Mouse (Mus musculus): ENCODE results near the gene Gm38392. TPM values are rescaled to one million over a fixed set of nuclear protein-coding genes. Genes with fewer than 3 reads are reported as not detected.

Gm38392 gene
- polyA plus RNA-seq, 1 experiment from 2014 or later = not detected

GRCm38 (mm10) chr3:88203456-88203855 lies 83.6 kb downstream of the Gm38392 start:
- H3K9me3 ChIP-seq (replicated peaks; ENCODE audit: control insufficient read depth, low read length) = no peaks in the 10 kb centered on the region
- DNase-seq (ENCODE audit: low spot score) (no peak), ATAC-seq (replicated peaks; ENCODE audit: insufficient number of reproducible peaks, low FRiP score, low TSS enrichment, low read depth) (no peak)
- H3K27me3 ChIP-seq (ENCODE audit: control insufficient read depth, insufficient read depth, low read length) = peaks cover 87% of the 10 kb centered on the region
- H3K4me2 ChIP-seq (ENCODE audit: low read depth, low read length) = no peak overlapping the region
- no peaks in the 10 kb centered on the region for H3K36me3 ChIP-seq (replicated peaks; ENCODE audit: control insufficient read depth, insufficient read depth, low read depth, low read length)
- H3K4me3 ChIP-seq (ENCODE audit: low read depth, low read length) = no peak overlapping the region
- H3K4me1 ChIP-seq (ENCODE audit: control insufficient read depth, insufficient read depth, low read length) = no peaks in the 10 kb centered on the region; the same call in 1 of the 2 replicates
- WGBS = 9% methylated on average over 5 of the region's 5 CpGs
- no peak overlapping the region for H3K9ac ChIP-seq (replicated peaks; ENCODE audit: low read length)
- H3K27ac ChIP-seq (replicated peaks; ENCODE audit: low read depth, low read length) = no peak overlapping the region

GRCm38 (mm10) chr3:88202986-88203385 lies 84.0 kb downstream of the Gm38392 start:
- no peak overlapping the region for H3K4me3 ChIP-seq (ENCODE audit: low read depth, low read length)
- ATAC-seq (replicated peaks; ENCODE audit: insufficient number of reproducible peaks, low FRiP score, low TSS enrichment, low read depth) (no peak), DNase-seq (ENCODE audit: low spot score) (no peak)
- no peaks in the 10 kb centered on the region for H3K9me3 ChIP-seq (replicated peaks; ENCODE audit: control insufficient read depth, low read length)
- no peaks in the 10 kb centered on the region; the same call in 1 of the 2 replicates for H3K4me1 ChIP-seq (ENCODE audit: control insufficient read depth, insufficient read depth, low read length)
- no peak overlapping the region for H3K4me2 ChIP-seq (ENCODE audit: low read depth, low read length)
- 1% methylated on average over 6 of the region's 6 CpGs for WGBS
- no peak overlapping the region for H3K9ac ChIP-seq (replicated peaks; ENCODE audit: low read length)
- no peak overlapping the region for H3K27ac ChIP-seq (replicated peaks; ENCODE audit: low read depth, low read length)
- peaks cover 87% of the 10 kb centered on the region for H3K27me3 ChIP-seq (ENCODE audit: control insufficient read depth, insufficient read depth, low read length)
- H3K36me3 ChIP-seq (replicated peaks; ENCODE audit: control insufficient read depth, insufficient read depth, low read depth, low read length) = no peaks in the 10 kb centered on the region

GRCm38 (mm10) chr3:88201640-88202039 lies 85.4 kb downstream of the Gm38392 start:
- H3K4me2 ChIP-seq (ENCODE audit: low read depth, low read length) = no peak overlapping the region
- no peaks in the 10 kb centered on the region for H3K9me3 ChIP-seq (replicated peaks; ENCODE audit: control insufficient read depth, low read length)

GRCm38 (mm10) chr3:88200972-88201330 lies 86.1 kb downstream of the Gm38392 start:
- no peak for DNase-seq (ENCODE audit: low spot score)

More at GRCm38 (mm10) chr3:88201640-88202039, 85.4 kb downstream of the Gm38392 start:
- H3K27me3 ChIP-seq (ENCODE audit: control insufficient read depth, insufficient read depth, low read length) = peaks cover 90% of the 10 kb centered on the region
- H3K9ac ChIP-seq (replicated peaks; ENCODE audit: low read length) = no peak overlapping the region
- no peaks in the 10 kb centered on the region for H3K36me3 ChIP-seq (replicated peaks; ENCODE audit: control insufficient read depth, insufficient read depth, low read depth, low read length)
- no peak overlapping the region for H3K27ac ChIP-seq (replicated peaks; ENCODE audit: low read depth, low read length)
- no peak for ATAC-seq (replicated peaks; ENCODE audit: insufficient number of reproducible peaks, low FRiP score, low TSS enrichment, low read depth)
- no peak for DNase-seq (ENCODE audit: low spot score)
- 10% methylated on average over 5 of the region's 5 CpGs for WGBS
- no peak overlapping the region for H3K4me3 ChIP-seq (ENCODE audit: low read depth, low read length)
- H3K4me1 ChIP-seq (ENCODE audit: control insufficient read depth, insufficient read depth, low read length) = no peaks in the 10 kb centered on the region; the same call in 1 of the 2 replicates

GRCm38 (mm10) chr3:88200161-88200971 lies 86.6 kb downstream of the Gm38392 start:
- H3K36me3 ChIP-seq (replicated peaks; ENCODE audit: control insufficient read depth, insufficient read depth, low read depth, low read length) = no peaks in the 10 kb centered on the region
- peak overlapping the region; percentile 29 for H3K4me2 ChIP-seq (ENCODE audit: low read depth, low read length)
- H3K27ac ChIP-seq (replicated peaks; ENCODE audit: low read depth, low read length) = no peak overlapping the region
- H3K4me1 ChIP-seq (ENCODE audit: control insufficient read depth, insufficient read depth, low read length) = no peaks in the 10 kb centered on the region; the same call in 1 of the 2 replicates
- peak overlapping the region; percentile 13 for H3K4me3 ChIP-seq (ENCODE audit: low read depth, low read length)
- no peaks in the 10 kb centered on the region for H3K9me3 ChIP-seq (replicated peaks; ENCODE audit: control insufficient read depth, low read length)
- under 1% methylated on average over 61 of the region's 61 CpGs for WGBS
- DNase-seq (ENCODE audit: low spot score) (no peak), ATAC-seq (replicated peaks; ENCODE audit: insufficient number of reproducible peaks, low FRiP score, low TSS enrichment, low read depth) (no peak)
- peaks cover 86% of the 10 kb centered on the region for H3K27me3 ChIP-seq (ENCODE audit: control insufficient read depth, insufficient read depth, low read length)
- peak overlapping the region; percentile 26 for H3K9ac ChIP-seq (replicated peaks; ENCODE audit: low read length)

More at GRCm38 (mm10) chr3:88200972-88201330, 86.1 kb downstream of the Gm38392 start:
- Histone ChIP-seq H3K4me2 (ENCODE audit: low read depth, low read length) (peak overlapping the region; percentile 29), H3K36me3 (replicated peaks; ENCODE audit: control insufficient read depth, insufficient read depth, low read depth, low read length) (no peaks in the 10 kb centered on the region), H3K4me3 (ENCODE audit: low read depth, low read length) (peak overlapping the region; percentile 13), H3K9me3 (replicated peaks; ENCODE audit: control insufficient read depth, low read length) (no peaks in the 10 kb centered on the region), H3K27me3 (ENCODE audit: control insufficient read depth, insufficient read depth, low read length) (peaks cover 87% of the 10 kb centered on the region), H3K9ac (replicated peaks; ENCODE audit: low read length) (peak overlapping the region; percentile 26), H3K27ac (replicated peaks; ENCODE audit: low read depth, low read length) (no peak overlapping the region), H3K4me1 (ENCODE audit: control insufficient read depth, insufficient read depth, low read length) (no peaks in the 10 kb centered on the region; the same call in 1 of the 2 replicates)
- under 1% methylated on average over 37 of the region's 37 CpGs for WGBS
- ATAC-seq (replicated peaks; ENCODE audit: insufficient number of reproducible peaks, low FRiP score, low TSS enrichment, low read depth) = no peak

- Histone ChIP-seq H3K4me1 (ENCODE audit: control insufficient read depth, insufficient read depth, low read length) (no peaks in the 10 kb centered on the region; the same call in 1 of the 2 replicates), H3K36me3 (replicated peaks; ENCODE audit: control insufficient read depth, insufficient read depth, low read depth, low read length) (no peaks in the 10 kb centered on the region), H3K27ac (replicated peaks; ENCODE audit: low read depth, low read length) (no peak overlapping the region), H3K9me3 (replicated peaks; ENCODE audit: control insufficient read depth, low read length) (no peaks in the 10 kb centered on the region), H3K4me2 (ENCODE audit: low read depth, low read length) (no peak overlapping the region), H3K9ac (replicated peaks; ENCODE audit: low read length) (no peak overlapping the region), H3K4me3 (ENCODE audit: low read depth, low read length) (no peak overlapping the region), H3K27me3 (ENCODE audit: control insufficient read depth, insufficient read depth, low read length) (peaks cover 79% of the 10 kb centered on the region)
- no peak for DNase-seq (ENCODE audit: low spot score)
- ATAC-seq (replicated peaks; ENCODE audit: insufficient number of reproducible peaks, low FRiP score, low TSS enrichment, low read depth) = no peak
- 36% methylated on average over 2 of the region's 2 CpGs for WGBS
These were observed 87.4 kb downstream of the Gm38392 start for GRCm38 (mm10) chr3:88199541-88200110.

GRCm38 (mm10) chr3:88198505-88199020 lies 88.4 kb downstream of the Gm38392 start:
- Histone ChIP-seq H3K4me2 (ENCODE audit: low read depth, low read length) (no peak overlapping the region), H3K27ac (replicated peaks; ENCODE audit: low read depth, low read length) (no peak overlapping the region), H3K27me3 (ENCODE audit: control insufficient read depth, insufficient read depth, low read length) (peaks cover 71% of the 10 kb centered on the region), H3K36me3 (replicated peaks; ENCODE audit: control insufficient read depth, insufficient read depth, low read depth, low read length) (no peaks in the 10 kb centered on the region), H3K9me3 (replicated peaks; ENCODE audit: control insufficient read depth, low read length) (no peaks in the 10 kb centered on the region), H3K9ac (replicated peaks; ENCODE audit: low read length) (no peak overlapping the region), H3K4me1 (ENCODE audit: control insufficient read depth, insufficient read depth, low read length) (no peaks in the 10 kb centered on the region; the same call in 1 of the 2 replicates), H3K4me3 (ENCODE audit: low read depth, low read length) (no peak overlapping the region)
- DNase-seq (ENCODE audit: low spot score) = no peak
- WGBS = 2% methylated on average over 9 of the region's 9 CpGs
- ATAC-seq (replicated peaks; ENCODE audit: insufficient number of reproducible peaks, low FRiP score, low TSS enrichment, low read depth) = no peak
